Mouse (Mus musculus): ENCODE measurements around the gene Srprb. TPM values are rescaled to one million over a fixed set of nuclear protein-coding genes. Genes with fewer than 3 reads are reported as not detected.

Srprb gene
- total RNA-seq, 2 experiments from 2014 or later: 20.8 to 22.5 TPM

- peak; percentile 40 to 58 for DNase-seq (ENCODE audit: low spot score in 2 of 2)
These were observed 55.2 kb downstream of the Srprb start for GRCm38 (mm10) chr9:103146703-103147102.

GRCm38 (mm10) chr9:103146257-103146656 is 55.7 kb downstream of the Srprb start:
- no peak for DNase-seq (ENCODE audit: low spot score in 2 of 2)

GRCm38 (mm10) chr9:103145351-103145750 is 56.6 kb downstream of the Srprb start:
- DNase-seq (ENCODE audit: low spot score in 2 of 2): no peak

- DNase-seq (ENCODE audit: low spot score in 2 of 2): no peak
These were observed 58.1 kb downstream of the Srprb start for GRCm38 (mm10) chr9:103143881-103144280.

GRCm38 (mm10) chr9:103141266-103141665 is 60.7 kb downstream of the Srprb start:
- DNase-seq (ENCODE audit: low spot score in 2 of 2): no peak

DNA sequence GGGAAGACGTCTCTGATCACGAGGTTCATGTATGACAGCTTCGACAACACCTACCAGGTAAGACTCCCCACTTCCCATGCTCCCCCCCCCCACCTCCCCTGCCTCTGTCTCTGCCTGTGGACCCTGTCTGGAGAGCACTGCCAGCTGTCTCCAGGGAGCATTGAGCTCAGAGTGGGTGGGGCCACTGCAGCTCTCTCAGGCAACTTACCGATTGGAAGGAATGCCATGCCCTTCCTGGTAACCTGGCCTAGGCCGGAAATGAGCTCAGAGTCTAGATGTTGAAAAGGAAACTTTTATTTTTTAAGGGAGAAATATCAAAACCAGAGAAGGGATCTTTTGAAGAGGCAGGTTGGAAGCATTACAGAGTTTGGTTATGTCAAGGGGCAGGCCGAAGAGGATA is 61.6 kb downstream of the Srprb start:
- no peak for DNase-seq (ENCODE audit: low spot score in 2 of 2)

DNA sequence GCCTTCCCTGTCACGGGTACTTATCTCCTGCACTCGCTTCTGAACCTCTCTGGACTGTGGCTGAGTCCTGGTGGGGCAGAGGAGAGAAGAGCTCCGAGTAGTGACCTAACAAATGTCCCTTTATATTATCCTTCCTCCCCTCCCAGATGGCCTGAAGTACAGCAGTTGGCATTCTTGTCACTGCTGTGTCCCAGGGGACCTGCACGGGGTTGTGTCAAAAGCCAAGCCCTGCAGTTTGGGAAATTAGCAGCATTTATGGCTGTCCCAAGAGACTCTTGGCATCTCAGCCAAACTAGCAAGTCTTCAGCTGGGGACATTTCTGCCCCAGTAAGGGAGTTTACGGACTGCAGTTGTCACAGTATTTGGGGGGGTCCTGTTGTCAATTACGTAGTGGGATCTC is 62.5 kb downstream of the Srprb start:
- DNase-seq (ENCODE audit: low spot score in 2 of 2): no peak

Other genes with a start within 250 kb of the Srprb start
- 1 to 10 TPM; 1.1 to 1.5 TPM for gene Slco2a1, start 213.4 kb downstream of the Srprb start, total RNA-seq (2021)
- gene Rab6b, start 90.3 kb downstream of the Srprb start, total RNA-seq (2021): 100 to 1,000 TPM; 566 to 572 TPM
- gene Gm20425, start 28.2 kb upstream of the Srprb start, total RNA-seq (2021): 10 to 100 TPM; 10.4 to 12.2 TPM
- 100 to 1,000 TPM; 170 to 179 TPM for gene Trf, start 28.3 kb upstream of the Srprb start, total RNA-seq (2021)
- gene 1300017J02Rik, start 102.9 kb upstream of the Srprb start, total RNA-seq (2021): not detected
- 10 to 100 TPM; 17.0 to 20.7 TPM for gene Topbp1, start 103.1 kb upstream of the Srprb start, total RNA-seq (2021)
- gene Cdv3, start 163.7 kb upstream of the Srprb start, total RNA-seq (2021): 10 to 100 TPM; 81.6 to 86.9 TPM

Measured in left cerebral cortex, adult 18-20 months (tissue).